Comparison of ENCODE assay signal across 8 mouse cellular contexts in the genomic region with DNA sequence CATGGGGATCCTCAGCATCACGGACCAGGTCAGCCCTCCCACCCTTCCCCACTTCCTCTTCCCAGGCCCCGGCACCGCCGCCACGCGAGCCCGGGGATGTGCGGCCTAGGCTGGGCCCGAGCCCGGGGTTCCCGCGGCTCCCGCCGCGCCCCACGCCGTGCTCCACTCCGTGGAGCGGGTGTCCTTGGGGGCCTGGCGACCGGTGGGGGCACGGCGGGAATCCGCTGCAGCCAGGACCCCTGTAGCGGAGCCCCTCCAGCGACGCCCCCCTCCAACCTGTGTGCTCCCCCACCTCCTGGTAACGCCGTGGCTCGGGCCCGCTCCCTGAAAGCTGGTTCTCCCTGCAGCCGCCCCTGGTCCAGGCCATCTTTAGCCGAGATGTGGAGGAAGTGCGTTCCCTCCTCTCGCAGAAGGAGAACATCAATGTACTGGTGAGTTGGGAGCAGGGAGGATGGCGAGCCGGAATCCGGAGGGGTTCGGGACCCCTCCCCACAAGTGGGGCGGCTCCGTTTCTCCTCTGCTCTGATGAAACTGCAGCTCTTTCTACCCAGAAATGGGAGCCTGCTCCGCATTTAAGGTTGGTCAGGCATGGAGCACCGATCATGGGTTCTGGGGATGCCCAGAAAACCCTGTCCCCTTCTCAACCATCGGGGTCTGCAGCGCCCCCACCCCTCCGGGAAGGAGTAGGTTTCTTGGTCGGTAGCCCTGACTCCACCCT. TPM values are rescaled to one million over a fixed set of nuclear protein-coding genes. Genes with fewer than 3 reads are reported as not detected.
DNase-seq lines count a peak whose midpoint lies in the region; ATAC-seq lines count a peak whose summit lies in the region.

No protein-coding gene starts in this region.

- peaks cover 39% of the 10 kb centered on the region for H3K36me3 ChIP-seq in embryonic facial prominence, embryonic 15.5 days
- H3K36me3 ChIP-seq in hindbrain, embryonic 16.5 days (ENCODE audit: control insufficient read depth, insufficient read depth, low read length), result peaks cover 20% of the 10 kb centered on the region
- H3K36me3 ChIP-seq in lung, embryonic 16.5 days (ENCODE audit: control insufficient read depth, insufficient read depth, low read length), result peaks cover 32% of the 10 kb centered on the region

- no peaks in the 10 kb centered on the region for H3K9me3 ChIP-seq in embryonic facial prominence, embryonic 15.5 days (replicated peaks)
- H3K9me3 ChIP-seq in hindbrain, embryonic 16.5 days (ENCODE audit: control insufficient read depth, low read length), result no peaks in the 10 kb centered on the region
- no peaks in the 10 kb centered on the region for H3K9me3 ChIP-seq in lung, embryonic 16.5 days (ENCODE audit: control insufficient read depth, low read length)

- peak overlapping the region; percentile 89 for H3K4me3 ChIP-seq in embryonic facial prominence, embryonic 15.5 days (replicated peaks)
- peak overlapping the region; percentile 97 for H3K4me3 ChIP-seq in hindbrain, embryonic 16.5 days (ENCODE audit: low read length)
- peak overlapping the region; percentile 93 for H3K4me3 ChIP-seq in lung, embryonic 16.5 days (ENCODE audit: low read length)

- peak; percentile 71 for ATAC-seq in embryonic facial prominence, embryonic 15.5 days (ENCODE audit: insufficient number of reproducible peaks, low FRiP score, low TSS enrichment, low read depth)
- peak; percentile 68 for ATAC-seq in hindbrain, embryonic 16.5 days
- ATAC-seq in lung, embryonic 16.5 days (ENCODE audit: low read depth), result peak; percentile 72
- no peak; the same call in 1 of the 2 replicates for ATAC-seq in megakaryocyte-erythroid progenitor cell, adult 5-6 weeks (replicated peaks; ENCODE audit: low FRiP score, low TSS enrichment, poor library complexity, severe bottlenecking)

- under 1% methylated on average over 47 of the region's 47 CpGs for WGBS in embryonic facial prominence, embryonic 15.5 days
- WGBS in hindbrain, embryonic 16.5 days, result under 1% methylated on average over 34 of the region's 47 CpGs
- WGBS in lung, embryonic 16.5 days, result 0% methylated on average over 31 of the region's 47 CpGs

- H3K4me1 ChIP-seq in embryonic facial prominence, embryonic 15.5 days, result peaks cover 24% of the 10 kb centered on the region
- H3K4me1 ChIP-seq in hindbrain, embryonic 16.5 days (ENCODE audit: control insufficient read depth, insufficient read depth, low read depth, low read length), result peaks cover 21% of the 10 kb centered on the region
- H3K4me1 ChIP-seq in lung, embryonic 16.5 days (replicated peaks; ENCODE audit: control insufficient read depth, insufficient read depth, low read length), result peaks cover 19% of the 10 kb centered on the region

- peak overlapping the region; percentile 97 for H3K9ac ChIP-seq in embryonic facial prominence, embryonic 15.5 days
- H3K9ac ChIP-seq in hindbrain, embryonic 16.5 days (ENCODE audit: low read depth, low read length), result peak overlapping the region; percentile 100
- peak overlapping the region; percentile 97 for H3K9ac ChIP-seq in lung, embryonic 16.5 days (ENCODE audit: low read length)

- H3K27me3 ChIP-seq in embryonic facial prominence, embryonic 15.5 days, result no peaks in the 10 kb centered on the region
- no peaks in the 10 kb centered on the region for H3K27me3 ChIP-seq in hindbrain, embryonic 16.5 days (replicated peaks; ENCODE audit: control insufficient read depth, insufficient read depth, low read length)
- H3K27me3 ChIP-seq in lung, embryonic 16.5 days (ENCODE audit: control insufficient read depth, insufficient read depth, low read depth, low read length), result no peaks in the 10 kb centered on the region

- peak overlapping the region; percentile 75 for H3K4me2 ChIP-seq in embryonic facial prominence, embryonic 15.5 days (replicated peaks)
- peak overlapping the region; percentile 83 for H3K4me2 ChIP-seq in hindbrain, embryonic 16.5 days (ENCODE audit: low read length)
- H3K4me2 ChIP-seq in lung, embryonic 16.5 days (ENCODE audit: low read depth, low read length), result peak overlapping the region; percentile 62

- H3K27ac ChIP-seq in embryonic facial prominence, embryonic 15.5 days (replicated peaks), result peak overlapping the region; percentile 93
- peak overlapping the region; percentile 98 for H3K27ac ChIP-seq in hindbrain, embryonic 16.5 days (ENCODE audit: low read depth, low read length)
- H3K27ac ChIP-seq in lung, embryonic 16.5 days (ENCODE audit: low read length), result peak overlapping the region; percentile 76

- intact Hi-C loops in left cerebral cortex, postnatal 25 days (cut with DNase I), result loop anchor here (2.0 to 5.0 kb wide), 2 partner anchors 33 to 40 kb away; partner anchors contain the start of genes Cs, Nabp2 and Rnf41
- intact Hi-C loops in left cerebral cortex, postnatal 36 days (cut with DNase I), result loop anchor here (2.0 kb wide), 2 partner anchors 31 to 77 kb away; no protein-coding TSS in a partner anchor

- peak; percentile 20 to 42 for DNase-seq in left cerebral cortex, postnatal 25 days (ENCODE audit: low spot score in 2 of 2)
- DNase-seq in left cerebral cortex, postnatal 36 days (ENCODE audit: low spot score in 2 of 2), result no peak
- peak; percentile 38 for DNase-seq in T-cell, adult 2 months (ENCODE audit: low spot score)
- DNase-seq in right cerebral cortex, adult 2 months (ENCODE audit: low spot score in 2 of 2), result peak; percentile 37 to 43

RNA-seq across cellular contexts. Expression of gene Ankrd52, which starts 0.5 kb away (rescaled TPM):
- total RNA-seq in left cerebral cortex, postnatal 25 days (2021), result 10 to 100 TPM; 65.1 to 68.9 TPM
- total RNA-seq in left cerebral cortex, postnatal 36 days (2021), result 10 to 100 TPM; 49.3 to 61.7 TPM
- polyA plus RNA-seq in embryonic facial prominence, embryonic 15.5 days (2015; fragmentation: Nextera tagmentation; extraction: Ambion mirVana), result 11.0 and 12.1 TPM in 2 replicates
- 9.9 and 12.1 TPM in 2 replicates for polyA plus RNA-seq in hindbrain, embryonic 16.5 days (2015; fragmentation: Nextera tagmentation; extraction: Ambion mirVana)
- polyA plus RNA-seq in lung, embryonic 16.5 days (2015; fragmentation: Nextera tagmentation; extraction: Ambion mirVana), result 8.4 and 9.6 TPM in 2 replicates
- 62.2 and 68.5 TPM in 2 replicates for total RNA-seq in megakaryocyte-erythroid progenitor cell, adult 5-6 weeks (2014; fragmentation: Nextera tagmentation)
- total RNA-seq in megakaryocyte-erythroid progenitor cell, adult 5-6 weeks (2017), result 8.3 and 11.7 TPM in 2 replicates

RNA-seq across cellular contexts. Expression of gene Coq10a, which starts 8.6 kb away (rescaled TPM):
- 10 to 100 TPM; 60.4 to 63.8 TPM for total RNA-seq in left cerebral cortex, postnatal 25 days (2021)
- total RNA-seq in left cerebral cortex, postnatal 36 days (2021), result 10 to 100 TPM; 62.0 to 63.2 TPM
- 19.4 and 20.4 TPM in 2 replicates for polyA plus RNA-seq in embryonic facial prominence, embryonic 15.5 days (2015; fragmentation: Nextera tagmentation; extraction: Ambion mirVana)
- polyA plus RNA-seq in hindbrain, embryonic 16.5 days (2015; fragmentation: Nextera tagmentation; extraction: Ambion mirVana), result 11.4 and 32.3 TPM in 2 replicates
- 3.7 and 4.6 TPM in 2 replicates for polyA plus RNA-seq in lung, embryonic 16.5 days (2015; fragmentation: Nextera tagmentation; extraction: Ambion mirVana)
- 12.9 and 16.8 TPM in 2 replicates for total RNA-seq in megakaryocyte-erythroid progenitor cell, adult 5-6 weeks (2014; fragmentation: Nextera tagmentation)
- total RNA-seq in megakaryocyte-erythroid progenitor cell, adult 5-6 weeks (2017), result 8.8 and 10.9 TPM in 2 replicates

RNA-seq across cellular contexts. Expression of gene Slc39a5, which starts 23.6 kb away (rescaled TPM):
- total RNA-seq in left cerebral cortex, postnatal 25 days (2021), result under 1 TPM; 0.30 to 0.32 TPM
- total RNA-seq in left cerebral cortex, postnatal 36 days (2021), result not detected
- polyA plus RNA-seq in embryonic facial prominence, embryonic 15.5 days (2015; fragmentation: Nextera tagmentation; extraction: Ambion mirVana), result 0.13 TPM in 1 of 2 replicates, not detected in the other
- polyA plus RNA-seq in hindbrain, embryonic 16.5 days (2015; fragmentation: Nextera tagmentation; extraction: Ambion mirVana), result 0.36 and 0.41 TPM in 2 replicates
- polyA plus RNA-seq in lung, embryonic 16.5 days (2015; fragmentation: Nextera tagmentation; extraction: Ambion mirVana), result 0.13 and 1.0 TPM in 2 replicates
- not detected in 2 replicates for total RNA-seq in megakaryocyte-erythroid progenitor cell, adult 5-6 weeks (2014; fragmentation: Nextera tagmentation)
- total RNA-seq in megakaryocyte-erythroid progenitor cell, adult 5-6 weeks (2017), result not detected in 2 replicates

RNA-seq across cellular contexts. Expression of gene Nabp2, which starts 33.9 kb away (rescaled TPM):
- total RNA-seq in left cerebral cortex, postnatal 25 days (2021), result 10 to 100 TPM; 87.8 to 89.7 TPM
- total RNA-seq in left cerebral cortex, postnatal 36 days (2021), result 10 to 100 TPM; 88.8 to 91.6 TPM
- 66.2 and 75.7 TPM in 2 replicates for polyA plus RNA-seq in embryonic facial prominence, embryonic 15.5 days (2015; fragmentation: Nextera tagmentation; extraction: Ambion mirVana)
- polyA plus RNA-seq in hindbrain, embryonic 16.5 days (2015; fragmentation: Nextera tagmentation; extraction: Ambion mirVana), result 126 and 150 TPM in 2 replicates
- 67.7 and 74.5 TPM in 2 replicates for polyA plus RNA-seq in lung, embryonic 16.5 days (2015; fragmentation: Nextera tagmentation; extraction: Ambion mirVana)
- total RNA-seq in megakaryocyte-erythroid progenitor cell, adult 5-6 weeks (2014; fragmentation: Nextera tagmentation), result 63.0 and 130 TPM in 2 replicates
- 54.4 and 98.8 TPM in 2 replicates for total RNA-seq in megakaryocyte-erythroid progenitor cell, adult 5-6 weeks (2017)

RNA-seq across cellular contexts. Expression of gene Rnf41, which starts 34.1 kb away (rescaled TPM):
- total RNA-seq in left cerebral cortex, postnatal 25 days (2021), result 10 to 100 TPM; 76.7 to 78.6 TPM
- 10 to 100 TPM; 75.8 to 78.1 TPM for total RNA-seq in left cerebral cortex, postnatal 36 days (2021)
- polyA plus RNA-seq in embryonic facial prominence, embryonic 15.5 days (2015; fragmentation: Nextera tagmentation; extraction: Ambion mirVana), result 44.0 and 45.0 TPM in 2 replicates
- polyA plus RNA-seq in hindbrain, embryonic 16.5 days (2015; fragmentation: Nextera tagmentation; extraction: Ambion mirVana), result 96.7 and 98.3 TPM in 2 replicates
- 41.4 and 42.7 TPM in 2 replicates for polyA plus RNA-seq in lung, embryonic 16.5 days (2015; fragmentation: Nextera tagmentation; extraction: Ambion mirVana)
- 20.9 and 21.6 TPM in 2 replicates for total RNA-seq in megakaryocyte-erythroid progenitor cell, adult 5-6 weeks (2014; fragmentation: Nextera tagmentation)
- 8.8 and 12.9 TPM in 2 replicates for total RNA-seq in megakaryocyte-erythroid progenitor cell, adult 5-6 weeks (2017)

Comparison
In these comparisons a context has a peak if more than half of its experiments do, and no peak if none do; other contexts are left out.
1. DNase-seq: peak in left cerebral cortex, postnatal 25 days (2 of 2), T-cell, adult 2 months (single experiment) and right cerebral cortex, adult 2 months (2 of 2); none in left cerebral cortex, postnatal 36 days (0 of 2).
2. Peak in every context shown above with its lines, with median percentiles within 50 percentile points of each other: H3K27ac ChIP-seq, H3K4me2 ChIP-seq, H3K4me3 ChIP-seq and H3K9ac ChIP-seq.